Mouse (Mus musculus): Measurements from ENCODE around the gene Olfr1230. TPM values are rescaled to one million over a fixed set of nuclear protein-coding genes. Genes with fewer than 3 reads are reported as not detected.

The Olfr1230 gene
- not detected for total RNA-seq (2023)

DNA sequence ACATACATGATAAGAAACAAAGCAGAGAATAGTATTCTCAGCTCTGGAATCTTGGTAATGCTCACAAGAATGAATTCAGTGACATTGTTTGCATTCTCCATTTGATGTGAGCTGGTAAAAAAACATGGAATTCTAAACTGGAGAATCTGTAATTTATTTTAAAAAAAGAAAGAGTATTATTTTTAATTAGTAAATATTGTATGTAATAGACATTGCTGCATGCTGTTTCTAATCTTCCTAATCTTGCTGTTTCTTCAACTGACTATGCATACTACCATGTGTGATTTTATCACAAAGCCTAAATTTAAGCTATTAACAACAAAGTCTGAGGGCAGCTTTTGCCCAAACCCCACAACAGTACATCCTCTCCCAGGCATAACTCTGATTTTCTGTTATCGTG is at the start of gene Olfr1230:
Gene Olfr1230 (minus strand): TSS at position 101 of the 400 bp plus-strand sequence.

DNA sequence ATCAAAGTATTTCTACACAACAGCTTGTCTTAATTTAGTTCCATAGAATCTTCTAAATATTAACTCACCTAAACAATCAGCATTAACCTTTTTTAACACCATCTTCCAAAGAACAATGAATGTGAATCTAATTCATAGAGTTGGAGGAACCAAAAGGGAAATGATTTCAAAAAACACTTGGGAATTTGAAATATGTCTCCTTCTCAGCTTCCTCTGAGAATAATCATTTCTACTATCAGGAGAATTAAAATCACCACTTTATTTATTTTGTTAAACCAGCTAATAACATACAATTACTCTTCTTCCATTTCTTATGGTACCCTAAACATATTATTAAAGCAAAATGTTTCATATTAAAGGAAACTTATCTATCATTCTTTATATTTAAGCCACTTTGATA is 45.2 kb upstream of the Olfr1230 start, which contains the start of gene Olfr1233:
Gene Olfr1233 (minus strand): TSS at position 101 of the 400 bp plus-strand sequence.

DNA sequence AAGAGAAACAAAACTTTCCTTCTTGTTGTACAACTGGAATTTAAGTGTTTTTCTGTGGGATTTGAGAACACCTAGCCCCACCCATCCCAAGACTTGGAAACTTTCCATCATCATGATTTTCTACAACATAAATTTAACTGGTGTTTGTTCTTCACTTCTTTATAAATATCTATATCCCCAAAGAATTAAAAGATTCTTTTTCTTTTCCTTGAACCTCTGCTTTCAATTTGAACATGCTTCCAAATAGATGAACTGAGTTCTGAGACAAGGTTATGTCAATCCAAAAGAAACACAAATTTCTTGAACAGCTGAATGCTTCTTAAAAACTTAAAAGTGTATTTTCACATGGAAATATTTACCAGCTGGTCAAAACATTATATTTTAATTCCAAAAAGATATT is 32.5 kb upstream of the Olfr1230 start, which contains the start of gene Olfr1232:
Gene Olfr1232 (minus strand): TSS at position 101 of the 400 bp plus-strand sequence.

DNA sequence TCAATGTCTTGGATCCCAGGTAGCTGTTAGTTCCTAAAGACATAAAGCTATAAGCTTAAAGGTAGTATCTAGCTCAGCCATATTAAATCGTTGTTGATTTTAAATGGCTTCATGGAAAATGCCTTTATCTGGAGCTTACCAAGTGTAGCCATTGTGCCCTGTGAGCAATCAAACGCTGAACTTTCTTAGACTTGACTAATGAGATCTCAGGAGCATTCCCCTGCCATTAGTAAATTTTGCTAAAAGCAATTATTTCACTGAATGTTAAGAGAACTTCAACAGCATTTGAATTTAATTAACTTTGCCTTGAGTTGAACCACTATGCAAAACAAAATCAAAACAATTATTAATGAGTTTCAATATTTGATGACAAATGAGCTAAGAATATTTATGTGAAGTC is 9.9 kb upstream of the Olfr1230 start, which contains the start of gene Olfr1231:
Gene Olfr1231 (minus strand): TSS at position 101 of the 400 bp plus-strand sequence.

DNA sequence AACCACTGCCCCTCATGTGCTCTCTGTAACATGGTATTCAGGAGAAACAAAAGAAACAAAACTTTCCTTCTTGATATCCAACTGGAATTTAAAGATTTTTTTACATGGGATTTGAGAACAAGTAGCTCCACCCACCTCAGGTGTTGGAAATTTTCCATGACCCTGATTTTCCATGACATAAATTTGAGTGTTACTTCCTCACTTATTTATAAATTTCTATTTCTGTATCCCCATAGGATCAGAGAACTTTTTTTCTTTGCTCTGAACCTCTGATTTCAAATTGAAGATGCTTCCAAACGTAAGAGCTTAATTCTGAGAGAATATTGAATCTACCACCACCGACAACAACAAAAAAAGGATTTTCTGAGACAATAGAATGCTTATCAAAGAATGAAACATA is 9.2 kb downstream of the Olfr1230 start, which contains the start of gene Olfr1229:
Gene Olfr1229 (minus strand): TSS at position 101 of the 400 bp plus-strand sequence.

DNA sequence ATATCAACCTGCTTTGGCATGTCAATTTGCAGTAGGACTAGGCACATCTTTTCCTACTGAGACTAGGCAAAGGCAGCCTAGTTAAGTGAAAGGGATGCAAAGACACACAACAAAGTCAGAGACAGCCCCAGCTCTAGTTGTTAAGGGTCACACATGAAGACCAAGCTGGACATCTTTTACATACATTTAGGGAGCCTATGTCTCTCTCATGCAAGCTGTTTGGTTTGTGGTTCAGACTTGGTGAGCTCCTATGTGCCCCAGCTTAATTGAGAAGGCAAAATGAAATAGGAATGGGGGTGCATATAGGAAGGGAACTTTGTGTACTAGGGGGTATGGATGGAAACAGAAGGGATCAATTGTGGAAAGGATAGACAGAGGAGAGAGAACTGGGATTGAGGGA is 43.1 kb downstream of the Olfr1230 start, which contains the start of gene Olfr1228:
Gene Olfr1228 (minus strand): TSS at position 101 of the 400 bp plus-strand sequence.

Other genes starting within 250 kb of the Olfr1230 start
- not detected for gene Olfr1218, start 236.1 kb downstream of the Olfr1230 start, total RNA-seq (2023)
- gene Olfr1219, start 213.8 kb downstream of the Olfr1230 start, total RNA-seq (2023): not detected
- not detected for gene Olfr1220, start 190.4 kb downstream of the Olfr1230 start, total RNA-seq (2023)
- gene Olfr1221, start 180.0 kb downstream of the Olfr1230 start, total RNA-seq (2023): not detected
- not detected for gene Olfr1222, start 164.2 kb downstream of the Olfr1230 start, total RNA-seq (2023)
- not detected for gene Olfr1223, start 145.7 kb downstream of the Olfr1230 start, total RNA-seq (2023)
- gene Olfr1224-ps1, start 133.2 kb downstream of the Olfr1230 start, total RNA-seq (2023): not detected
- not detected for gene Olfr1225, start 122.6 kb downstream of the Olfr1230 start, total RNA-seq (2023)
- not detected for gene Olfr1226, start 97.2 kb downstream of the Olfr1230 start, total RNA-seq (2023)
- not detected for gene Olfr1228, start 43.2 kb downstream of the Olfr1230 start, total RNA-seq (2023)
- gene Olfr1229, start 9.3 kb downstream of the Olfr1230 start, total RNA-seq (2023): not detected
- gene Olfr1231, start 9.8 kb upstream of the Olfr1230 start, total RNA-seq (2023): not detected
- not detected for gene Olfr1232, start 32.4 kb upstream of the Olfr1230 start, total RNA-seq (2023)
- gene Olfr1233, start 45.1 kb upstream of the Olfr1230 start, total RNA-seq (2023): not detected
- gene Olfr1234, start 67.6 kb upstream of the Olfr1230 start, total RNA-seq (2023): not detected
- not detected for gene Olfr1238, start 112.4 kb upstream of the Olfr1230 start, total RNA-seq (2023)
- not detected for gene Olfr1239, start 123.1 kb upstream of the Olfr1230 start, total RNA-seq (2023)
- gene Olfr1240, start 145.7 kb upstream of the Olfr1230 start, total RNA-seq (2023): not detected
- not detected for gene Olfr1241, start 189.9 kb upstream of the Olfr1230 start, total RNA-seq (2023)
- not detected for gene Olfr1242, start 201.1 kb upstream of the Olfr1230 start, total RNA-seq (2023)
- not detected for gene Olfr1243, start 234.2 kb upstream of the Olfr1230 start, total RNA-seq (2023)